Mouse (Mus musculus) stomach, postnatal 0 days (tissue): Measurements from ENCODE around the gene Eif3k. TPM values are rescaled to one million over a fixed set of nuclear protein-coding genes. Genes with fewer than 3 reads are reported as not detected.

ENCODE experiments used
- ATAC-seq: fragments of 200-750 bp; cut with Nextera tagmentation; 2 replicates; pipeline ENCODE4 v1.8.0; 2017; ENCODE audit not compliant: low FRiP score, low TSS enrichment
- DNase-seq: peaks from one replicate; pipeline ENCODE4 v3.0.0-alpha.2; 2016; ENCODE audit warnings: low spot score
- H3K27ac ChIP-seq: fragments of 300-500 bp; sonication (generic); replicated peaks from 2 replicates; pipeline ENCODE4 v1.5.1; 2014; ENCODE audit warnings: mild to moderate bottlenecking, control low read depth
- H3K27me3 ChIP-seq: fragments of 300-500 bp; sonication (generic); 2 replicates; pipeline ENCODE4 v1.6.1; 2014; ENCODE audit warnings: low read length; ENCODE audit not compliant: control insufficient read depth, insufficient read depth
- H3K36me3 ChIP-seq: fragments of 300-500 bp; sonication (generic); 2 replicates; pipeline ENCODE4 v1.6.1; 2014; ENCODE audit warnings: low read length, mixed read lengths; ENCODE audit not compliant: control insufficient read depth, insufficient read depth
- H3K4me1 ChIP-seq: fragments of 300-500 bp; sonication (generic); replicated peaks from 2 replicates; pipeline ENCODE4 v1.6.1; 2014; ENCODE audit warnings: antibody characterized with exemption; ENCODE audit not compliant: control insufficient read depth, insufficient read depth
- H3K4me2 ChIP-seq: fragments of 300-500 bp; sonication (generic); replicated peaks from 2 replicates; pipeline ENCODE4 v1.6.1; 2014; ENCODE audit warnings: low read depth, mild to moderate bottlenecking, control low read depth, moderate library complexity
- H3K4me3 ChIP-seq: fragments of 300-500 bp; sonication (generic); 2 replicates; pipeline ENCODE4 v1.5.1; 2014; ENCODE audit warnings: low read depth, low read length, control low read depth
- H3K9ac ChIP-seq: fragments of 300-500 bp; sonication (generic); 2 replicates; pipeline ENCODE4 v1.6.1; 2014; ENCODE audit warnings: mild to moderate bottlenecking, low read length, control low read depth, mixed read lengths
- H3K9me3 ChIP-seq: fragments of 300-500 bp; sonication (generic); 2 replicates; pipeline ENCODE4 v1.6.1; 2016; ENCODE audit warnings: low read length; ENCODE audit not compliant: control insufficient read depth
- CTCF ChIP-seq: IDR thresholded peaks from 2 replicates; pipeline ENCODE4 v1.5.1; 2016; ENCODE audit warnings: antibody characterized with exemption, low read depth, mild to moderate bottlenecking, moderate library complexity
- EP300 ChIP-seq: optimal IDR thresholded peaks from 2 replicates; pipeline ENCODE3; 2016; ENCODE audit warnings: antibody characterized with exemption
- WGBS: fragments of 180-500 bp; shearing (Covaris S2); extraction: QIAGEN DNeasy Blood & Tissue Kit; methylation state at CpG from one replicate; pipeline ENCODE4 v1.1.7; 2014; 5-methylcytosine and 5-hydroxymethylcytosine counted together
- polyA plus RNA-seq: library from polyadenylated mRNA; unstranded; fragments of >200 nt; fragmentation: Nextera tagmentation; extraction: Ambion mirVana; gene quantifications from 2 replicates; pipeline ENCODE4 v1.2.1, GENCODE M21; 2015

Eif3k gene
- polyA plus RNA-seq, 1 experiment from 2014 or later: 295 TPM

DNA sequence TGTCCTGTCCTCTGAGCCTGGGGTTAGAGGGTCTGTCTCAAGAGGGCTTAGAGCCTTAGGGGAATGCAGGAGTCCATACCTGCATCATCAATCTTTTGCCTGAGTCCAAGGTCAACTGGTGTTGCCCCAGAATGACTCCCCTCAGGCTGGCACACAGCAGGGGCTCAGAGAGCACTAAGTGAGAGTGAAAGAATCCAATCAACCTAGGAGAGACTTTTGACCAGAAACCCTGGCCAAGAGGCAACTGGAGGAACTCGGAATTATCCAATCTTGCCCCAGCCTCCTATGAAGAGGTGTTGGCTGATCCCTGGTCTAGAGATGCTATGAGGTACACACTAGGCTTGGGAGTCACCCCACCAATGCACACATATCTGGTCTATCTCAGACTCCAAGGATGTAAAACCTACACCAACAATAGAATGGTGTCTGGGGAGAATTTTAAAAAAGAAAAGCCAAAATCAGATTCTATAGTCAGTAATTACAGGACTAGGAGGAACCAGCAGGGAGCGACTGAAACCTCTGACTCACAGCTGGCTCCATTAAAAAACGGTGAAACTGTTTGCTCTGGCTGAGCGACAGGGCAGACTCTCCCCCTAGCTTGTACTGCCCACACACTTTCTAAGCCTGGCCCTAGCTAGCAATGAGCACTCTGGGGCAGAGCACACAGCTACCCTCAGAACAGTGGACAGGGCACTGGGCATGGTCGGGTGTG is 51.2 kb downstream of the Eif3k start:
- peak; percentile 53 for ATAC-seq
- H3K9ac ChIP-seq: 0 out of 2 replicates have a peak overlapping the region, but pooled peaks have one; percentile 13
- peaks cover 2% of the 10 kb centered on the region; the same call in 1 of the 2 replicates for H3K36me3 ChIP-seq
- H3K4me2 ChIP-seq: no peak overlapping the region
- peak; percentile 56 for DNase-seq
- TF ChIP-seq EP300: no peak
- TF ChIP-seq CTCF: peak; percentile 56
- no peaks in the 10 kb centered on the region for H3K9me3 ChIP-seq
- peak overlapping the region; percentile 89 for H3K27ac ChIP-seq
- no peak overlapping the region for H3K4me3 ChIP-seq
- 24% methylated on average over 5 of the region's 5 CpGs for WGBS
- peaks cover 20% of the 10 kb centered on the region for H3K4me1 ChIP-seq
- no peaks in the 10 kb centered on the region for H3K27me3 ChIP-seq

DNA sequence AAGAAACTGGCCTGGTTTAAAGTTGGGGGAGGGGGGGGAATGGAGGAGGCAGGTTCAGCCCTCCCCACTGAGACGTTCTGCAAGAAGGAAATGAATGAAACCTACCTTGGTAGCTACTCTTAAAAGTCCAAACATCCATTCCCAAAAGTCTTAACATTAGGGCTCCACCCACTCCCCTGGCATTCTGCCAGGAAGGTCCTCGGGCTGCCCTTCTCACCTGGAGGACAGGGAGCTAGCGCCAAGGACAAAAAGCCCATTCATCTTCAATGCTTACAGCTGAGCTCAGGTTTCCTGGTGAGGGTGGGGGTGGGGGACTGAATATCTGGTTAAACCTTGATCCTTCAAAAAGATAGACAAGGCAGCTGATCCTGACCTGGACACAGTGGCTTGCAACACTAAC is 52.3 kb downstream of the Eif3k start:
- H3K4me1 ChIP-seq: peaks cover 28% of the 10 kb centered on the region
- H3K27me3 ChIP-seq: no peaks in the 10 kb centered on the region
- H3K9me3 ChIP-seq: no peaks in the 10 kb centered on the region
- ATAC-seq: no peak
- H3K27ac ChIP-seq: peak overlapping the region; percentile 67
- DNase-seq: peak; percentile 59
- no peaks in the 10 kb centered on the region for H3K36me3 ChIP-seq
- no peak overlapping the region for H3K4me3 ChIP-seq
- 21% methylated on average over 3 of the region's 3 CpGs for WGBS
- TF ChIP-seq CTCF (no peak), EP300 (no peak)
- H3K4me2 ChIP-seq: no peak overlapping the region
- no peak overlapping the region for H3K9ac ChIP-seq

DNA sequence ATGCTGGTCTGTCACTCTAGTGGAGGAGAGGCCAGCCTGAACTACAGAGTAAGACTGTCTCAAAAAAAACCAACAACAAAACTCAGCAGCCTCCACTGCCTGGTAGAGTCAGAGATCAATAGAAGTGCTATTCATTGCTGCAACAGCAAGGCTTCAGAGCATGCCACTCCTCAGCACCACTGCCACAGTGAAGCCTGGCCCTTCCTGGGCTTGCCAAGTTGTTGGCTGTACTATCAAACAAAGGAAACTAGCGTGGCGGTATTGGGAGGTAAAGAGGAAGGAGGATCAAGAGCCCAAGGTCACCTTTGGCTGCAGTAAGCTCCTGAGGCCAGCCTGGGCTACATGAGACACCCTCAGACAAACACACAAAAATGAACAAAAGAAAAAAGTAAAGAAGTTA is 55.5 kb downstream of the Eif3k start:
- no peak for ATAC-seq
- peak; percentile 53 for DNase-seq
- WGBS: 21% methylated on average over 2 of the region's 2 CpGs

DNA sequence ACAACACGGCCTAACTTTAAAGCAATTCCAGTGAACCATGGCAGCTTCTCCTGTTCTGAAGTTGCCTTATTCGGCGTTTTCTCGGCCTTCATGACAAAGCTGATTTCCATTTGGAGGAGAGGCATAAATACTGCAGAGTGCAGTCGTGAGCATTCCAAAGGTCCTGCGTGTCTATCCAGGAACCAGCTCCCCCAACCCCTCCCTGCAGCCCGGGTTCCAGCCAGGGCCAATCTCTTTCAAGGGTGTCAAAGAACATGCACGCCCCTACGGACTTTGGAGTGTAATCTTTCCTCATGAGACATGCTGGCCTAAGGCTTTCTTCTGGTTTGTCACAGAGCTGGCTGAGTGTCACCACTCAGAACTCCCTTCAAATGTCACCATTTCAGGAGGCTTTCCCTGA is 56.3 kb downstream of the Eif3k start:
- Histone ChIP-seq H3K4me3 (no peak overlapping the region), H3K9ac (peak overlapping the region; percentile 48), H3K36me3 (no peaks in the 10 kb centered on the region), H3K4me1 (peaks cover 35% of the 10 kb centered on the region), H3K27me3 (no peaks in the 10 kb centered on the region), H3K9me3 (no peaks in the 10 kb centered on the region), H3K27ac (peak overlapping the region; percentile 99), H3K4me2 (peak overlapping the region; percentile 37)
- ATAC-seq (peak; percentile 95), DNase-seq (peak; percentile 93)
- peak; percentile 42 for TF ChIP-seq CTCF
- TF ChIP-seq EP300: peak; percentile 76
- 2% methylated on average over 9 of the region's 9 CpGs for WGBS

More for the DNA sequence above, 55.5 kb downstream of the Eif3k start:
- peak overlapping the region; percentile 99 for H3K27ac ChIP-seq
- no peak overlapping the region for H3K4me3 ChIP-seq
- H3K9ac ChIP-seq: no peak overlapping the region
- H3K4me1 ChIP-seq: peaks cover 41% of the 10 kb centered on the region
- no peak overlapping the region for H3K4me2 ChIP-seq
- no peaks in the 10 kb centered on the region for H3K9me3 ChIP-seq
- H3K36me3 ChIP-seq: no peaks in the 10 kb centered on the region
- TF ChIP-seq CTCF (no peak), EP300 (no peak)
- no peaks in the 10 kb centered on the region for H3K27me3 ChIP-seq

DNA sequence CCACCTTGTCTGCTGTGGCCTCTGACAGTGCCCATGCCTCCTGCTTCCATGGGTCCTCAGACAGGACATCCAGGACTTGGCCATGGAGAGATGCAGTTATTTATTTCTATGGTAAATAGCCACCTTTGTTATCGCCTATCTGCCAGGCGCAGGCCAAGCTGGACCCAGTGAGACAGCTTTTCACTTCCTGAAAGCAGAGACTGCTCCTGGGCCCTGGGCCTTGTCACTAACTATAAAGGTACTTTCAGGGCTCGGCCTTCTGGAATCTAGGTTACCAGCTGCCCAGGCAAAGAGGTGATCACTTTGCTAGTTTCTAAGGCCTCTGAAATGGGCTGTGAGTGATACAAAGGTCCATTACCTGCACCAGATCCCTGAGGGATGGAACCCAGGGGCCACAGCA is 56.9 kb downstream of the Eif3k start:
- ATAC-seq: 0 out of 2 replicates have a peak, but pooled peaks have one; percentile 10
- Histone ChIP-seq H3K4me3 (no peak overlapping the region), H3K27me3 (no peaks in the 10 kb centered on the region), H3K4me2 (peak overlapping the region; percentile 37), H3K9ac (peak overlapping the region; percentile 48), H3K27ac (peak overlapping the region; percentile 99), H3K4me1 (peaks cover 36% of the 10 kb centered on the region), H3K36me3 (no peaks in the 10 kb centered on the region), H3K9me3 (no peaks in the 10 kb centered on the region)
- 43% methylated on average over 3 of the region's 3 CpGs for WGBS
- no peak for TF ChIP-seq EP300
- no peak for TF ChIP-seq CTCF
- peak; percentile 54 for DNase-seq

DNA sequence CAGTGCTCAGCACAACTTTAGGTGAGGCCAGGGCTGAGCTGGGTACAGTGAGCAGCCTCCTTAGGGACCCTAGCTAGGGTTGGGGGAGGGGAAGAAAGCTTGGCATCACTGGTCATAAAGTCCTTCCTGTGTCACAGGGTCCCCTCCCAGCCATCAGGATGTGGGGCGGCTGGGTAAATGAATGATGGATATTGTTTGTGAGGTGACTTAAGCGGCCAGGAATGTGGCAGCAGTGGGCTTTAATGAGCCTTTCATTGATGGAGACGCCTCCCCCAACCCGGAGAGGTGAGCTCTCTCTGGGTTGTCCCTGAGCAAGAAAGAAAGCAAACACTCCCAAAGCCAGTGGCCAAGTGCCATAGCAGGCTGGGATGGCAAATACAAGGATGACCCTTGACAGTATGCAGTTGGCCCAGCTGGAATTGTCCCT is 57.8 kb downstream of the Eif3k start:
- Histone ChIP-seq H3K9ac (no peak overlapping the region), H3K4me3 (no peak overlapping the region), H3K4me1 (peaks cover 37% of the 10 kb centered on the region), H3K36me3 (peaks cover 1% of the 10 kb centered on the region), H3K27ac (peak overlapping the region; percentile 99), H3K27me3 (no peaks in the 10 kb centered on the region), H3K9me3 (no peaks in the 10 kb centered on the region), H3K4me2 (no peak overlapping the region)
- WGBS: 15% methylated on average over 4 of the region's 4 CpGs
- TF ChIP-seq EP300: no peak
- no peak for TF ChIP-seq CTCF
- no peak for DNase-seq
- no peak for ATAC-seq
